Mouse (Mus musculus): ENCODE results near the gene Selplg. TPM values are rescaled to one million over a fixed set of nuclear protein-coding genes. Genes with fewer than 3 reads are reported as not detected.

The Selplg gene
- polyA plus RNA-seq, 1 experiment = 96.6 TPM

DNA sequence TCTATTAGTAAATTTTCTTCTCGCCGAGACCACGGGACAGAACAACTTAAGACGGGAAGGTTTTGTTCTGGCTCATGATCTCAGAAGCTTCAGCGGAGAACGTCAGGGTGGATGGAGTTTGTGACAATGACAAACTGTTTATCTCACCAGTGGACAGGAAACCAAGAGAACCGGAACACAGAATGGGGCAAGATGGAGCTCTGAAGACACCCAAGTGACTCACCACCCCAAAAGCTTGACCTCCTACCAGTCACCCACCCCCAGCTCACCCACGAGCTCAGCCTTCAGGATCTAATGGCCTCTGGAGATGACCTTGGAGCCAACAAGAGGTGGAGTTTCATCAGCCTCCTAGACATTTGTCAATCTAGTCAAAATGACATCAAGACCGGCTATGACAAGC, 27.1 kb downstream of the Selplg start:
- Histone ChIP-seq H3K4me1 (ENCODE audit: control insufficient read depth, insufficient read depth, low read length) (no peaks in the 10 kb centered on the region; the same call in 1 of the 2 replicates), H3K4me3 (replicated peaks; ENCODE audit: extremely low read depth, low read depth, low read length) (no peak overlapping the region)
- TF ChIP-seq CTCF (IDR thresholded peaks at IDR 0.05; ENCODE audit: insufficient read depth, low read length) (no peak), POLR2A (IDR thresholded peaks at IDR 0.05; ENCODE audit: borderline replicate concordance, extremely low read depth, low read depth, low read length) (no peak)
- DNase-seq = no peak
- WGBS = 57% methylated on average over 9 of the region's 9 CpGs

DNA sequence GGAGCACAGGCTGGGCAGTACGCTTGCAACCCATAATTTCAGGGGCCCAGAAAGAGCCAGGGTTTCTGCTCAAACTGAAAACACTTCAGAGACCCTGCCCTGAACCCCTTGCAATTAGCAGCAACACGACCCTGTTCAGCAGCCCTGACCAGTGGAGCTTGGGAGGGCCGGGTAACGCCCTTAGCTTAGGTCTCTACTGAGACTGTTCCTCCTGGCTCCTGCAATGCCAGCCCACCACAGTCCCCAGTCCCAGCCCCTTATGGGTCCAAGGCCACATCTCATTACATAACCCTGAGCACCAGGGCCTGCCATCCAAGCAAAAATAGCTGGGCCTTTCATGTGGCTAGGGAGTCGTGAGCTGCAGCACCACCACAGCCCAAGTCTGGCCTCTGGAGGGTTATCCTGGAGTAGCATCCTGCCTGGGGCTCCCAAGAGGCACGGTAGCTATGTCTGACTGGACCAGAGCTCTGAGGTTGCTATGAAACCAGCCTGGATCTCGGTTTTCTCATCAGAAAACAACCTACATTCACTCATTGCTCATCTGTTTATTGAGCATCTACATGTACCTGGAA, 28.0 kb downstream of the Selplg start:
- WGBS = 51% methylated on average over 7 of the region's 7 CpGs

DNA sequence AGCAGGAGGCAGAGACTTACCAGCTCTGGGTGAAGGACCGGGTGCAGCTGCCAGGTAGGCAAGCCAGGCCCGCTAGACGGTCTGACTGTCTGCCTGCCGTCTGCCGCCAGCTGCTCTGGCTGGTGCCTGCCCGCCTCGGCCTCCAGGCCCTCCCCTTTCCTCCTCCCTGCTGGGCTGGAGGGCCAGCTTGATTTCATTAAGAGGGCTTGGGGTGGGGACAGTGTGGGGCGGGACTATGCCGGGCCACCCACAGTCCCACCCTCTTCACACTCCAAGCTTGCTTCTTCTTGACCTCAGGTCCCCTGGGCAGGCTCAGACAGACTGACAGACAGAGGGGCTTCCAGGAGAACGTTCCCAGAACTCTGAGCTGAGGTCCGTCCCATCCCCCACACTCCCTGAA, 32.2 kb downstream of the Selplg start, which contains the start of gene Tmem119:
Gene Tmem119, minus strand, starts transcription at position 237 of the 400 bp plus-strand sequence.
- WGBS = 4% methylated on average over 11 of the region's 11 CpGs
- no peak for DNase-seq

More for the DNA sequence above, 28.0 kb downstream of the Selplg start:
- DNase-seq = no peak
- no peak overlapping the region for H3K4me3 ChIP-seq (replicated peaks; ENCODE audit: extremely low read depth, low read depth, low read length)
- no peaks in the 10 kb centered on the region; the same call in 1 of the 2 replicates for H3K4me1 ChIP-seq (ENCODE audit: control insufficient read depth, insufficient read depth, low read length)
- TF ChIP-seq POLR2A (IDR thresholded peaks at IDR 0.05; ENCODE audit: borderline replicate concordance, extremely low read depth, low read depth, low read length) (no peak), CTCF (IDR thresholded peaks at IDR 0.05; ENCODE audit: insufficient read depth, low read length) (no peak)

DNA sequence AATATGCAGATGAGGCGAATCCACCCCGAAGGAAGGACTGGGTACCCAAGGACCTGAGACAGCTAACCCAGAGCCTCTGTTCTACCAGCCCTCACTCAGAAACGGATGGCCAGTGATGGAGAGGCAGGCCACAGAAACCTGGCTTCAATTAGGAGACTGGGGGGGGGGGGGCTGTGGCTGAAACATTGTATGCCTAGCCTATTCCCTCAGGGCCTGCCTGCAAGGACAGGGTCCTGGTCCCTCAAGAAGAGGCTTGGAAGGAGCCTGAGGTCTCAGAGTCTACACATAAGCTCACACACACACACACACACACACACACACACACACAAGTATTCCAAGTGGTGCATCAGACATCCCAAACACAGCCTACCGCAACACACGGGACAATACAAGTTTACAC, 32.8 kb downstream of the Selplg start:
- peak overlapping the region; percentile 57 for H3K4me3 ChIP-seq (replicated peaks; ENCODE audit: extremely low read depth, low read depth, low read length)
- 44% methylated on average over 5 of the region's 5 CpGs for WGBS
- no peak for DNase-seq
- no peaks in the 10 kb centered on the region for H3K4me1 ChIP-seq (ENCODE audit: control insufficient read depth, insufficient read depth, low read length)
- no peak for TF ChIP-seq CTCF (IDR thresholded peaks at IDR 0.05; ENCODE audit: insufficient read depth, low read length)
- no peak for TF ChIP-seq POLR2A (IDR thresholded peaks at IDR 0.05; ENCODE audit: borderline replicate concordance, extremely low read depth, low read depth, low read length)

More for the DNA sequence above, 32.2 kb downstream of the Selplg start, which contains the start of gene Tmem119:
- H3K4me3 ChIP-seq (replicated peaks; ENCODE audit: extremely low read depth, low read depth, low read length) = peak within 1 kb of the TSS; percentile 57
- H3K4me1 ChIP-seq (ENCODE audit: control insufficient read depth, insufficient read depth, low read length) = no peaks in the 10 kb centered on the region
- TF ChIP-seq CTCF (IDR thresholded peaks at IDR 0.05; ENCODE audit: insufficient read depth, low read length) = no peak
- peak; percentile 68; the same call in 1 of the 2 replicates for TF ChIP-seq POLR2A (IDR thresholded peaks at IDR 0.05; ENCODE audit: borderline replicate concordance, extremely low read depth, low read depth, low read length)

DNA sequence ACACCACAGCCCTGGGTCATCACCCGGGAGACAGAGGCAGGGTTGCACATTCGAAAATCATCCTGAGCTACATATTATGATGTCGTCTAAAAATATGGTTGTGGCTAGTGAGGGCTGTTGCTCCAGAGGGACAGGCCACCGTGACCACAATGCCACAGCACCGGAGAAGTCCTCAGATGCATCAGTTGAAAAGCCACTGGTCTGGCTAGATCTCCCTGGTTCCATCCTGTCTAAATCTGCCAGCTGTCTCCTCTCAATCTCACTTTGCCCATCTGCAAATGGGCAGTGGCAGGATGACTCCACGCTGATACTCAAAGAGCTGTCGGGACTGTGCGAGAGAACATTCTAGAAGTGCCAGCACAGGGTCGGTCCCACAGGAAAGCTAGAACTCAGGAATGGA, 33.9 kb downstream of the Selplg start:
- WGBS = 64% methylated on average over 9 of the region's 9 CpGs
- TF ChIP-seq CTCF (IDR thresholded peaks at IDR 0.05; ENCODE audit: insufficient read depth, low read length) = no peak
- no peak for TF ChIP-seq POLR2A (IDR thresholded peaks at IDR 0.05; ENCODE audit: borderline replicate concordance, extremely low read depth, low read depth, low read length)
- no peak for DNase-seq
- H3K4me1 ChIP-seq (ENCODE audit: control insufficient read depth, insufficient read depth, low read length) = no peaks in the 10 kb centered on the region
- peak overlapping the region; percentile 1 for H3K4me3 ChIP-seq (replicated peaks; ENCODE audit: extremely low read depth, low read depth, low read length)

DNA sequence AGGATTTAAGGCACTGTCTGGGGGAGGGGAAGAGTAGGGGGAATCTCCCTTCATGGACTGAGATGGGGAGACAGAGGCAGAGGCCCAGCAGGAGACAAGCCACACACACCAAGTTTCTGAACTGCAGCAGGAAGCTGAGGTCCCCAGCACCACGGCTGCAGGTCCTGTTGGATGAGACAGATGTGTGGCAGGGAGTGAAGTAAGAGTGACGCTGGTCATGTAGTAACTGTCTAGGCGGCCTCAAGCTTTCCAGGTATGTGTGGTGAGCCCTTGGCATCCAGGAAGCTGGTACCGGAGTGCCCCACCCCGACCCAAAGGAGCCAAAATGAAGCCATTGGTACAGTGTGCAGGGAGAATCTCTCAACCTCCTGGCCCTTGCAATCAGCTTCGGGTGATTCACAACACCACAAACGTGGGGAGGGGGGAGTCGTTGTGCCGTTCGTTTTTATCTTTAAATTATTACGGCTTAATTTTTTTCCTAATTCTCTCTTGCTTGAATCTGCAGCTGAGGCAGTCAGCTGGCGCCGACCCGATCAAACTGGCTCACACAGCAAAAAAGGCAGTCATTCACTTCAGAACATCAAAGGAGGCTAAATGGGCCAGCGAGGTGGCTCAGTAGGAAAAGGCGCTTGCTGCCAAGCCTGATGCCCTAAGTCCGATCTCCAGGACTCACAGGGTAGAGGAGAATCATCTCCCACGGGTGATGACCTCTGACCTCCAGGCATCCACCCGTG, 35.1 kb downstream of the Selplg start:
- Histone ChIP-seq H3K4me1 (ENCODE audit: control insufficient read depth, insufficient read depth, low read length) (no peaks in the 10 kb centered on the region), H3K4me3 (replicated peaks; ENCODE audit: extremely low read depth, low read depth, low read length) (no peak overlapping the region)
- WGBS = 29% methylated on average over 19 of the region's 19 CpGs
- DNase-seq = no peak
- no peak for TF ChIP-seq POLR2A (IDR thresholded peaks at IDR 0.05; ENCODE audit: borderline replicate concordance, extremely low read depth, low read depth, low read length)
- no peak for TF ChIP-seq CTCF (IDR thresholded peaks at IDR 0.05; ENCODE audit: insufficient read depth, low read length)

DNA sequence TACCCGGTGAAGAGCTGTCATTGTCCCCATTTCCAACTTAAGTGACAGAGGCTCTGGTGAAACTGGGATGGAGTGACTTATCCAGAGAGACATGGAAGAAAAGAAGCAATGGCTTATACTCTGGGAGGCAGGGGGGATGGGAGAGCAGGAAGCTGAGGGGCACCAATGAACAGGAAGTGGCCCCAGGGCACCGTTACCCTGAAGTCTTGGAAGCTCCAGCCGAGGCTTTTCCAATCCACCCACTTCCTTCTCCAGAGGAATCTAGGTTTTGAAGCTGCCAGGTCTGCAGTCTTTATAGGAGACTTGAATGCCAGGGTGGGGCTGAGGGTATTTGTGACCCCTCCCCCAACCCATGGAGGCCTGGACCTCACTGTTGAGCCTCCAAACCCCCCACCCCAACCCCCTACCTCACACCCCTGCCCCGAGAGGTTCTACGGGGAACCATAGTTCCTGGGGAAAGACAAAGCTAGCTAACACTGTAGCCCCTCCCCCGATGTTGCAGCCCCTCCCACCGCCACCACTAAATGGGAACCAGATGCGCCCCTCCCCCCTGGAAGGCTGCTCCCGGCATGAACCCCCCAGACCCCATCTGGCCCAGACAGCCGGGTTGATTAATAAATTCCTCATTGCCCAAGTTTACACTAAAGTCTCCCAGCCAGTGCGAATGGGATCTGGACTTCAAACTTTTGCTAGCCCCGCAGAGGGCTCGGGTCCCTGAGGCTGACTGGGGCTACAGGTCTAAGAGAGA, 35.9 kb downstream of the Selplg start:
- 7% methylated on average over 13 of the region's 13 CpGs for WGBS
- H3K4me3 ChIP-seq (replicated peaks; ENCODE audit: extremely low read depth, low read depth, low read length) = no peak overlapping the region
- H3K4me1 ChIP-seq (ENCODE audit: control insufficient read depth, insufficient read depth, low read length) = no peaks in the 10 kb centered on the region
- DNase-seq = no peak
- TF ChIP-seq POLR2A (IDR thresholded peaks at IDR 0.05; ENCODE audit: borderline replicate concordance, extremely low read depth, low read depth, low read length) = no peak
- TF ChIP-seq CTCF (IDR thresholded peaks at IDR 0.05; ENCODE audit: insufficient read depth, low read length) = no peak

DNA sequence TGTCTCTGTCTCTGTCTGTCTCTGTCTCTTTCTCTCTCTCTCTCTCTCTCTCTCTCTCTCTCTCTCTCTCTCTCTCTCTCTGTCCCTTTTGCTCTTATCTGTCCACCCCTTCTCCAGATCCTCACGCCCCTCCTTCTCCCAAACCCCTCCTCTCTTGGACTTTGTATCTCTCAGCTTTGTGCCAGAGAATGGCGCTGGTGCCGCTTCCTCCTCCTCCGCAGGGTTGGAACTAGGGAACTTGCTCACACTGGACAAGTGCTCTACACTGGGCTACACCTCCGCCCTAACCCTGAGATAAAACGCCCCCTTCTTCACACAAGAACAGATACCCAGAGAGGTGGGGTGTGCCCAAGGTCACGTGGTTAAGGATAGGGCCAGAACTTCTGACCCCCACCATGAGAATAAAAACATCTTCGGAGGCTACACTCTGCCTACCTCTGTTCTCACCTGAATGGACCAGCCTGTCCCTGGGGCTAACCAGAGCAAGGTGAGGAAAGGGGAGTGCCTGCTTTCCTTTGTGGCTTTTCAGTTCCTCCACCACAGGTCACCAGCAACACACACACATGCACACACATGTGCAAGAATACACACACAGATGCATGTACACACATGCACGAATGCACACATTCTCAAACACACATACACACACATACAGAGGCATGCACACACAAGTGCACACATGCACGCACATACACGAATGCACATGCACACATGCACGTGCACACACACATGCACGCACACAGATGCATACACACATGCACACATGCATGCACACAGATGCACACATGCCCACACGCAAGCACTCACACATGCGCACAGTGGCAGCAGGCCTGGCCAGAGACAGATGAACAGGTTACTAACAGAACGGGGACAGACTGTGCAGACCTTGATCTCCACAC, 41.0 kb downstream of the Selplg start:
- WGBS = 66% methylated on average over 16 of the region's 16 CpGs
- Histone ChIP-seq H3K4me1 (ENCODE audit: control insufficient read depth, insufficient read depth, low read length) (peaks cover 2% of the 10 kb centered on the region; the same call in 1 of the 2 replicates), H3K4me3 (replicated peaks; ENCODE audit: extremely low read depth, low read depth, low read length) (no peak overlapping the region)
- TF ChIP-seq CTCF (IDR thresholded peaks at IDR 0.05; ENCODE audit: insufficient read depth, low read length) (no peak), POLR2A (IDR thresholded peaks at IDR 0.05; ENCODE audit: borderline replicate concordance, extremely low read depth, low read depth, low read length) (no peak)
- DNase-seq = no peak

Measured in lung, adult 2 months (tissue).